Mouse (Mus musculus): Measurements from ENCODE around the gene Irf4.

Irf4 gene

GRCm38 (mm10) chr13:30737257-30737656 lies 11.8 kb upstream of the Irf4 start:
- in situ Hi-C loops (cut with MboI, MseI) = loop anchor here (25.0 kb wide), 2 partner anchors 750 to 825 kb away; partner anchors contain the start of genes A530084C06Rik, E2f3 and Foxq1

GRCm38 (mm10) chr13:30738310-30738840 lies 10.7 kb upstream of the Irf4 start:
- in situ Hi-C loops (cut with MboI, MseI) = loop anchor here (25.0 kb wide), 2 partner anchors 751 to 824 kb away; partner anchors contain the start of genes A530084C06Rik, E2f3 and Foxq1

- in situ Hi-C loops (cut with MboI, MseI) = loop anchor here (5.0 to 25.0 kb wide), 3 partner anchors 174 to 821 kb away; partner anchors contain the start of genes A530084C06Rik, E2f3 and Foxq1
Measured at GRCm38 (mm10) chr13:30741172-30741571, 7.9 kb upstream of the Irf4 start.

- in situ Hi-C loops (cut with MboI, MseI) = loop anchor here (5.0 to 25.0 kb wide), 3 partner anchors 175 to 820 kb away; partner anchors contain the start of genes A530084C06Rik, E2f3 and Foxq1
Measured at GRCm38 (mm10) chr13:30742411-30742970, 6.5 kb upstream of the Irf4 start.

GRCm38 (mm10) chr13:30745121-30745520 lies 3.9 kb upstream of the Irf4 start:
- in situ Hi-C loops (cut with MboI, MseI) = loop anchor here (25.0 kb wide), 2 partner anchors 758 to 817 kb away; partner anchors contain the start of genes A530084C06Rik, E2f3 and Foxq1

DNA sequence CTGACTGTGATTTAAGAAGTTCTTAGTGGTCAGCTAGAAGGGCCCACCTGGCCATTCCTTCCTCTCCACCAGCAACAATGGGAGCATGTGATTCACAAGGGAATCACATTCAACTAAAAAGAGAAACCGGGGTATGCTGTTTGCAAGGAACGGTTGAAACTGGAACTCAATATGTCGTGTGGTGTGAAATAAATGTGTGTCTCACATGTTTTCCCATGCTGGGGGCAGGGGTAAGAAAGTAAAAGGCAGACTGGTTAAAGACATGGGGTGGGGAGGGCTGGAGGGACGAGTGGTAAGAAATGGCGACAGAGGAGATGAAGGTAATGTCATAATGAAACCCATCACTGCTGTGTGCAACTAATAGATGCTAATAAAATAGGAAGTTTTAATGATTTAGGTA lies 2.0 kb upstream of the Irf4 start:
- in situ Hi-C loops (cut with MboI, MseI) = loop anchor here (25.0 kb wide), 2 partner anchors 760 to 815 kb away; partner anchors contain the start of genes A530084C06Rik, E2f3 and Foxq1

DNA sequence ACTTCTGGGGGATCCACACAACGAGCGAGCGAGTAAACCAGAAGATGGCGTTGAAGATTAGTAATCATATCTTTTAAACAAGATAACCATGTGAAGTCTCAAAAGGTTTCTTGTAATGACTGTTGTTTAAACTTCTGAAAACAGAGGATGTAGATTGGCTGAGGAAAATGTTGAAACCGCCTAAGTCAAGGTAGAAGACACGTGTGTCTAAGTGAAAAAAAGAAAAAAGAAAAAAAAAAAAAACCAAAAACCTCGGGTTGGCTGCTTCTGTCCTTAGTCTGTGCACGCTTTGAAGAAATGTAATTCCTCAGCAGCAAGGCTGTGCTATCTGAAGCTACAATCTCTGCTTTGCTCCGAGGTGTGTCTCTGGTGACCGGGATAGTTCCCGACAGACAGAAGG lies 1.5 kb upstream of the Irf4 start:
- in situ Hi-C loops (cut with MboI, MseI) = loop anchor here (25.0 kb wide), 2 partner anchors 760 to 815 kb away; partner anchors contain the start of genes A530084C06Rik, E2f3 and Foxq1

DNA sequence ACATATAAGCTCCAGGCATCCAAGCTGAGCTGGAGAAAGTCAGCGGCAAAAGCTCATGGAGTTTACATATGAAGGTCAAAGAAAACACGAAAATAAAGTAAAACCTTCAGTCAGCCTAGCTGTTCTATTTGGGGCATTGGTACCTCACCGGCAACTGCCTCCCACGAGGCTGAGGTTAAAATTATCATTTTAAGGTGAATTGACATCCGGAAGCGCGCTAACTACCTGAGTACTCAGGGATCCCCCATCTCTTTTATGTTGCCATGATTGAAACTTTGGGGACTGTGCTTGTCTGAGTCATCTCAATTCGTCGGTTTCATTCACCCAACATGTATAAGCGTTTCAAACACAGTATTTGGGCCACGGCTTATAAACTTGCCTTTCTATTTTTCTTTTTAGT lies 705 bp upstream of the Irf4 start:
- in situ Hi-C loops (cut with MboI, MseI) = loop anchor here (25.0 kb wide), 2 partner anchors 761 to 814 kb away; partner anchors contain the start of genes A530084C06Rik, E2f3 and Foxq1

- in situ Hi-C loops (cut with MboI, MseI) = loop anchor here (25.0 kb wide), 2 partner anchors 762 to 813 kb away; partner anchors contain the start of genes A530084C06Rik, E2f3 and Foxq1
Measured at GRCm38 (mm10) chr13:30749557-30750141, 623 bp downstream of the Irf4 start.

DNA sequence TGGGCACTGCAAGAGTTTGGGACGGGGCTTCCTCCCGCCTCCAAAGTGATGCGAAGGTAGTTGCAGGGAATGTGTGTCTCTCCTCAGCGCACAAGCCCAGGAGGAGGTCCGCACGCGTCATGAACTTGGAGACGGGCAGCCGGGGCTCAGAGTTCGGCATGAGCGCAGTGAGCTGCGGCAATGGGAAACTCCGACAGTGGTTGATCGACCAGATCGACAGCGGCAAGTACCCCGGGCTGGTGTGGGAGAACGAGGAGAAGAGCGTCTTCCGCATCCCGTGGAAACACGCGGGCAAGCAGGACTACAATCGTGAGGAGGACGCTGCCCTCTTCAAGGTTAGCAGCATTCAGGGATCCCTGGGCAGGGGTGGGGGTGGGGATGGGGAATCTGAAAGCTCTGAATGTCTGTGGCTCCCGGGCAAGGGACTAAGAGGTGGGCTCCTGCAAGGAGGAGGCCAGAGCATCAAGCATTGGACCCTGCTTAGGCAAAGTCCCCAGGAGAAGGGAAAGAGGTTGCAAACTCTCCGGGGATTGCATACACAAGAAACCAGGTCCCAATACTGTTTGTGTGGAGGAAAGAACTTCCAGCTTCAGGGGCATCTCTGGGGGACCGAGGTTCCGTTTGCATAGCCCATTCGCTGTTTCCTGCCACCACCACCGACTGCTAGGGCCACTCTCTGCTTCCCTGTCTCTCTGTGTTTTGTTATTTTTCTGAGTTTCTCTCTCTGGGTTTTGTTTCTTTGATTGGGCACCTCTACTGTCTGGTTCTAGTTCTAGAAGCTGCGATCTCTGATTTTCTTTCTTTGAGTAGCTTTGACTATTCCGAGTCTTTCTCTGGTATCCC lies 1.7 kb downstream of the Irf4 start:
- in situ Hi-C loops (cut with MboI, MseI) = no loop called here

DNA sequence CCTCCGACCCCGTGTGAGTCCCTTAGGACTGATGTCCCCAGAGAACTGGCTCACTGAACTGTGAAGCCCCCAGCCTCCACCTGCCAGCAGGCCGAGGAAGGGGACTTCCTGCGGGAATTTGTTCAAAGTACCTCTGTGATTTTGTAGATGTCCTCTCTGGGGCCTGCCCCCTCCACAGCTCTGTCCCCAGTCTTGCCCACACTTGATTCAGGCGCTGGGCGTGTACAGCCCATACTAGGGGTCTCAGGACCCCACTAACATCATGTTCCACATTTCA lies 2.2 kb downstream of the Irf4 start:
- in situ Hi-C loops (cut with MboI, MseI) = no loop called here

- in situ Hi-C loops (cut with MboI, MseI) = no loop called here
Measured at GRCm38 (mm10) chr13:30752581-30753187, 3.7 kb downstream of the Irf4 start.

- in situ Hi-C loops (cut with MboI, MseI) = no loop called here
Measured at GRCm38 (mm10) chr13:30753441-30753840, 4.4 kb downstream of the Irf4 start.

GRCm38 (mm10) chr13:30754066-30754465 lies 5.0 kb downstream of the Irf4 start:
- in situ Hi-C loops (cut with MboI, MseI) = no loop called here

DNA sequence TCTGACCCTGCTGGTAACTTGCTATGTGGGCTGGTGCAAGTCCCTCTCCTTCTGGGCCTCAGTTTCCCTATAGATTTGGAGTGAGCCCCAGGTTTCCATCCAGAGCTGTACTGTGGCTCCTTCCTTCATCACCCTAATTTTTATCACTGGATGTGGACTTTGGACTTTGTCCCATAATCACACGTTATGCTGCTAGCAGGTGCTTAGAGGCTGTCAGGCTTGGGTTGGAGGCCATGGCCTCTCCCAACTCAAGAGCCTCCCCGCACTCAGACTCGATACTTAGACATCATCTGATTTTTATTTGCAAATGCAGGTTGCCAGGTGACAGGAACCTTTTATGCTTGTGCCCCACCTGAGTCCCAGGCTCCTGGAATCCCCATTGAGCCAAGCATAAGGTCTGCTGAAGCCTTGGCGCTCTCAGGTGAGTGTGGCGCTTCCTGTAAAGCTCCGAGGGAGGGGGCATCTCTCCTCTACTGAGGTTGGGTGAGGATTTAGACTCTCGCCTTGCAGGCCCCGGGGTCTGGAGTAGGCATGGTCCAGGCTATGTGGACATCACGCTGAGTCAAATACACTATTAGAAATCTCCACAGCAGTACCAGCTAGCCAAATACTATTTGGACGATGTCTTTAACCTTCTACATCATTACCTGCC lies 5.9 kb downstream of the Irf4 start:
- in situ Hi-C loops (cut with MboI, MseI) = loop anchor here (5.0 kb wide), 1 partner anchor 37 kb away; no protein-coding TSS in a partner anchor

GRCm38 (mm10) chr13:30755577-30755976 lies 6.6 kb downstream of the Irf4 start:
- in situ Hi-C loops (cut with MboI, MseI) = loop anchor here (5.0 kb wide), 1 partner anchor 37 kb away; no protein-coding TSS in a partner anchor

DNA sequence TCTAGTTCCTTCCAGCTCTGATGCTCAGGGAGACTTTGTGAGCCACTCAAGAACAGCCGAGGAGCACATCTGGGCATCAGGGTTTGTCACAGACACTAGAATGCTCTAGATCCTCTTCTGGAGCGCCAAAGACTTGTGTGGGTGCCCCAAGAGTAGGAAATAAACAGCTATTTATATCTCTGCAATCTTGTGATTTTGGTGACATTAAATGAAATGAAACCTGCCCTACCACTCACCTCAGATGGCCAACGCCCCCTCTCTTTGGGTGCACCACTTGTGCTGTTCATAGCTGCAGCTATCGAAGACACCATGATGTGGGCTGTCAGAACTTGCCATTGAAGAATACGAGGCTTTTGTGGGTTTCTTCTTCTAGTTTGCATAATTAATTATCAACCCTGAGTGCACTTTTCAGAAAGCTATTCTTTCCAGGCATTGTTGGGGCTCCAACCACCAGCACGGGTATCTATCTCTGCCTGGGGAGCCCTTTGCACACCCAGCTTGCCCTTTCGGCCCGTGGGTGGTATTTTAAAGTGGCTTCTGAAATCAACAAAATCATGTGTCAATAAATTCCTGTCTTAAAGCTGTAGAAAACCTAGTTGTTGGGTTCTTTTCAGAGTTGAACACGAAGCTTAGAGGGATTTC lies 7.1 kb downstream of the Irf4 start:
- in situ Hi-C loops (cut with MboI, MseI) = loop anchor here (5.0 kb wide), 1 partner anchor 36 kb away; no protein-coding TSS in a partner anchor

DNA sequence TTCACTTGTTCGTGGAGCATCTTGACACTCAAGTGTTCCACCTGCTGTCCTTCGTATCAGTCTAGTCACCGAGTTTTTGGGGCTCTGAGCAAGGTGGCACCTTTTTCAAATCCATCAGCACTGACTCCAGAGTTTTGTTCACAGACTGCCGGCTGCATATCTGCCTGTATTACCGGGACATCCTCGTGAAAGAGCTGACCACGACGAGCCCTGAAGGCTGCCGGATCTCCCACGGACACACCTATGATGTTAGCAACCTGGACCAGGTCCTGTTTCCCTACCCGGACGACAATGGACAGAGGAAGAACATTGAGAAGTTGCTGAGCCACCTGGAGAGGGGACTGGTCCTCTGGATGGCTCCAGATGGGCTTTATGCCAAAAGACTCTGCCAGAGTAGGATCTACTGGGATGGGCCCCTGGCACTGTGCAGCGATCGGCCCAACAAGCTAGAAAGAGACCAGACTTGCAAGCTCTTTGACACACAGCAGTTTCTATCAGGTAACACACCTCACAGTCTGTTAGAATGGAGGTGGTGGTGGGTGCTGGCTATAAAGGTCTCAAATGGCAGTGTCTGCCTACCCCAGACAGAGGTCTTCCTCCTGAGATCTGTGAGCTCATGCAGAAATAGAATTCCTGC lies 8.4 kb downstream of the Irf4 start:
- in situ Hi-C loops (cut with MboI, MseI) = loop anchor here (5.0 kb wide), 1 partner anchor 35 kb away; no protein-coding TSS in a partner anchor

GRCm38 (mm10) chr13:30758789-30759381 lies 9.9 kb downstream of the Irf4 start:
- in situ Hi-C loops (cut with MboI, MseI) = loop anchor here (5.0 kb wide), 1 partner anchor 33 kb away; no protein-coding TSS in a partner anchor
